Mouse (Mus musculus): ENCODE data around the gene Fig4. TPM values are rescaled to one million over a fixed set of nuclear protein-coding genes. Genes with fewer than 3 reads are reported as not detected.

Gene Fig4
- total RNA-seq (2023; ENCODE audit: inconsistent age): 30.7 to 34.7 TPM (median 32.6 TPM) in 4 replicates

DNA sequence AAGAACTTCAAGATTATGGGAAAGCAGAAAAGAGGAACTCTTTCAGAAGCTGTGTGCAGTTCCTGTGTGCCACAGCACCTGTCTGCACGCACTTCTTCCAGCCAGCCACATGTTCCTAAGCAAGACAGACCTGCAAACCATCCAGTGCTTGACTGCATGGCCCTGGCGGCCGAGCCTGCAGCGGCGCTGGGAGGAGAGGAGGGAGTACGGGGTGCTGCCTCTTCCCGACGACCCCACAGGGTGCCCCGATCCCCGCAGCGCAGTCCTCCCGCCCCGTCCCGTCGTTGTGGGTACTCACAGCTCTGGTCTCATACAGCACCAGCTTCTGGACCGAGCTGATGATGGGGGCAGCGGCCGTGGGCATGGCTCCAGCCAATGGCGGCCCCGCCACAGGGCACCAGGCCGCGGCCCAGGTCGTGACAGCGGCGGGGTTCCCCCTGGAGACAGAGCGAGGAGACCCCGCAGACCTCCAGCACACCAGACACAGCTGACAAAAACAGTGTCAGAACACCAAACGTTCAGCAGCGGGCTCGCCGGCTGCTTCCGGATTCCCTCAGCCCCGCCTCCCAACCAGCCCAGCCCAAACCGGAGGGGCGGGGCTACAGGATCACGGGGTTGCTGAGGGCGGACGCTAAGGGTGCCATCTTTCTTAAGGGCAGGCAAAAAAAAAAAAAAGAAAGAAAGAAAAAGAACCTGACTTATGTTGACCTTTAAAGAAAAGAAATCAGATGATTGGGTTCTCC lies at the start of gene Fig4:
TSS of gene Fig4 (minus strand) at position 572 of the 743 bp plus-strand sequence.

GRCm38 (mm10) chr10:41303639-41304444 lies 782 bp upstream of the Fig4 start, which contains the start of gene Ak9:
Gene Ak9 (plus strand): TSS chr10:41303980.

Other genes with a start within 250 kb of the Fig4 start
- gene Gpr6, start 231.0 kb downstream of the Fig4 start, total RNA-seq (2023; ENCODE audit: inconsistent age): not detected in 4 replicates
- gene Ak9, start 720 bp upstream of the Fig4 start, total RNA-seq (2023; ENCODE audit: inconsistent age): 0.12 to 0.15 TPM in 2 of 4 replicates, not detected in the others
- 42.4 to 46.8 TPM (median 44.6 TPM) in 4 replicates for gene Zbtb24, start 147.1 kb upstream of the Fig4 start, total RNA-seq (2023; ENCODE audit: inconsistent age)
- gene Mical1, start 173.1 kb upstream of the Fig4 start, total RNA-seq (2023; ENCODE audit: inconsistent age): 286 to 324 TPM (median 312 TPM) in 4 replicates
- gene Smpd2, start 187.1 kb upstream of the Fig4 start, total RNA-seq (2023; ENCODE audit: inconsistent age): 21.1 to 28.3 TPM (median 23.3 TPM) in 4 replicates
- 0.48 to 0.90 TPM (median 0.51 TPM) in 4 replicates for gene Ppil6, start 187.2 kb upstream of the Fig4 start, total RNA-seq (2023; ENCODE audit: inconsistent age)
- gene Cd164, start 216.2 kb upstream of the Fig4 start, total RNA-seq (2023; ENCODE audit: inconsistent age): 287 to 303 TPM (median 300 TPM) in 4 replicates